ENCODE assay signal across 16 mouse cellular contexts in genomic region chr12:58924996-58925395, GRCm38 (mm10).
"Had no signal": no experiment of that assay in that cellular context is flagged by ENCODE, and none has a peak within 500 bp of the region (broad histone marks: within the 10 kb centered on the region; RNA-seq: fewer than 3 reads in every experiment).

No protein-coding gene starts in this region.

- H3K36me3 ChIP-seq: liver, embryonic 13.5 days; midbrain, embryonic 12.5 days; midbrain, embryonic 15.5 days; neural tube, embryonic 12.5 days; neural tube, embryonic 15.5 days; stomach, embryonic 15.5 days had no signal

- H3K4me1 ChIP-seq: liver, embryonic 13.5 days; midbrain, embryonic 12.5 days; midbrain, embryonic 15.5 days; neural tube, embryonic 12.5 days; neural tube, embryonic 15.5 days; stomach, embryonic 15.5 days had no signal

- H3K27ac ChIP-seq: layer of hippocampus, adult 2 months; liver, embryonic 13.5 days; macrophage; midbrain, embryonic 12.5 days; midbrain, embryonic 15.5 days; neural tube, embryonic 12.5 days; neural tube, embryonic 15.5 days; stomach, embryonic 15.5 days had no signal

- H3K27me3 ChIP-seq: liver, embryonic 13.5 days; midbrain, embryonic 12.5 days; midbrain, embryonic 15.5 days; neural tube, embryonic 12.5 days; neural tube, embryonic 15.5 days; stomach, embryonic 15.5 days had no signal

- H3K4me3 ChIP-seq: layer of hippocampus, adult 2 months; liver, embryonic 13.5 days; midbrain, embryonic 12.5 days; midbrain, embryonic 15.5 days; neural tube, embryonic 12.5 days; neural tube, embryonic 15.5 days; stomach, embryonic 15.5 days had no signal

- DNase-seq: kidney, adult 18-20 months; kidney, adult 9 months; kidney, postnatal 14 days; layer of hippocampus, adult 9-11 months; liver, embryonic 13.5 days; lung, adult 2 months; right cerebral cortex, postnatal 25 days; spleen, adult 18-20 months; thymus, postnatal 36 days had no signal

- H3K4me2 ChIP-seq: liver, embryonic 13.5 days; midbrain, embryonic 12.5 days; midbrain, embryonic 15.5 days; neural tube, embryonic 12.5 days; neural tube, embryonic 15.5 days; stomach, embryonic 15.5 days had no signal

- H3K9me3 ChIP-seq: liver, embryonic 13.5 days; midbrain, embryonic 12.5 days; midbrain, embryonic 15.5 days; neural tube, embryonic 12.5 days; neural tube, embryonic 15.5 days; stomach, embryonic 15.5 days had no signal

- ATAC-seq: midbrain, embryonic 15.5 days had no signal

- H3K9ac ChIP-seq: liver, embryonic 13.5 days; midbrain, embryonic 12.5 days; midbrain, embryonic 15.5 days; neural tube, embryonic 12.5 days; neural tube, embryonic 15.5 days; stomach, embryonic 15.5 days had no signal
